Mouse (Mus musculus): ENCODE results near the gene Sfxn2. TPM values are rescaled to one million over a fixed set of nuclear protein-coding genes. Genes with fewer than 3 reads are reported as not detected.

Gene Sfxn2
- 13.9 and 16.9 TPM in 2 replicates for polyA plus RNA-seq (2015; fragmentation: Nextera tagmentation; extraction: Ambion mirVana)

DNA sequence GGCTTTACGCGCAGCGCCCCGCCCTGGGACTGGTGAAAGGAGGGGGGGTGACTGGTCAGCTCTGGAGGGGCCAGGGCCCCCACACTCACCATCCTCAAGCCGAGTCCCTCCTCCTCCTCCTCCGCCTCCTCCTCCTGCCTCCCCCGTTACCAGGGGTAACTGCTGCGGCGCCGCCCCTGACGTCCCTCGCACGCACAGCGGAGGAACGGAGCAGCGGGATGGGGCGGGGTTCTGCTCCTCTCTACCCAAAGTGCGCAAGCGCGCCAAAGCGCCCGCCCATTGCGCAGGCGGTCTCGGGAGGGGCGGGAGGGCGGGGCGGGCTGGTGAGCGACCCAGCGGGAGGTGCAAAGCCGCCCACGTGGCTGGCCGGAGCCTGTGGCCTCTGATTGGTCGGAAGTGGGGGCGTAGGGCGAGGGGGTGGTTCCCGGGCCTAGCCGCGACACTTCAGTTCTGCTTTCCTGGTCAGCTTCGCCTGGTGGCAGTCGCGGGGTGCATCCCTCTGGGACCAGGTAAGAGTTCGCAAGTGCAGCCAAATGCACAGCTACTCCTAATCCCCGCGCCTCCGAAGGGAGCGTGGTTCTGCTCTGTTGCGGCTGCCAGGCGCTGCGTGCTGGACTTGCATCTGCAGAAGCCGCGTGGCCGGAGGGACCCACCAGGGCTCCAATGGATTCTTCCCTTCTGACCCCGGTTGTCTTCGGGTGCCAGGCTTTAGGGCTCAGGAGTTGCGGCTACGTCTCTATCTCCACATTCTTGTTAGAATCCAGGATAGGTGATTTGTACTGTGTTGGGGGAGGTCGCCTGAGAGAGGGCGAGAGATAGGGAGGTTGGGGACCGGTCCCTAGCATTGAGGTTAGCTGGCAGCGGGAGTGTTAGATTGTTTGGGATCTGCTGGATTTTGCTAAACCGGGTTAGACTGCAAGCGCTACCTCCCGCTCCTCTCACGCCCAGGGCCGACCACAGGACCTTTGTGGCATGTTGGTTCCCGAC is at the start of gene Sfxn2, which contains the start of gene Arl3:
Gene Sfxn2 (plus strand): TSS at position 415 of the 987 bp plus-strand sequence.
Gene Arl3 (minus strand): TSS at position 248 of the 987 bp plus-strand sequence.
- DNase-seq (ENCODE audit: low spot score), result peak; percentile 98

DNA sequence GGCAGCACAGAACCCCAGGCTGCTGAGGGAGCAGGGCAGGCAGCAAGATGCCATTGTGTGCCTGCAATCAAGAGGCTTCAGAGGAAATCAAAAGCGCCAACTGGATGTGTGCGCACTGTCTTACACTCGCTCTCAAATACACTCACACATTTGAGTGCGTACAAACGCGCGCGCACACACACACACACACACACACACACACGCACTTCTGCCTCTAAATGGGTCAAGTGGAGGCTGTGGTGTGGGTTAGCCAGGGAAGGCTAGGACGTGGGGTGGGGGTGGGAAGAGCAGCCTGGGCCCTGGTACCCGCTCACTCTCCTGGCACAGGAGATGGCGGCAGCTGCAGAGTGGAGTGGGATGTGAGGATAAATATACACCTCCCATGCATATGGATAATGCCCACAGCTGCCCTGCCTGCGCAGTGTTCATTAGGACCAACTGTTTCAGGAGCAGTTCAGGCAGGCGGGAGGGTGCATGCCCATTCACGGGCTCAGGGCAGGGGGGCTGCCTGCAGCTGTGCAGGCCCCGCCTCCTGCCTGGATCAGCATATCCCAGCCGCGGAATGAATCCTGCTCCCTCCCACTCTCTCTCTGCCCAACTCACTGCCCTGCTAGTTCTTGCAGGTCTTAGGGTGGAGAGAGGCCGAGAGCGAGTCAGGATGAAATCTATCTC is 49.5 kb upstream of the Sfxn2 start:
- DNase-seq (ENCODE audit: low spot score), result peak; percentile 46

DNA sequence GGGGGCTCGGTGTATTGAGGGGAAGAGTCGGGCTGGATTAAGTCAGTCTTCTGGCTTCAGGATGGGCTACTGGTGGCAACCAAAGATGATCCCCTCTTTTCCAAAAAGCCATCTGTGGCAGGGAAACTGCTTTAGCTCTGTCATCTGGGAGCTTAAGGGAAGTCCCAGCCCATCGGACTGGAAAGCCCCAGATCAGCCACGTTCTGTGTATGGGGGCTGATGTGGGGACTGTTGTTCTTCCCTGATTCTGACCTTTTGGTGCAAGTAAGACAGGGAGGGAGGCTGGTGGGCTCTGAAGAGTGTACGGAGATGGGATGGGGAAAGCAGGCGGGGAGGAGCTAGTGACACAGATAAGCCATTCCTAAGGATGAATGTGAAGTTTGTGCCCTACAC is 49.0 kb upstream of the Sfxn2 start:
- DNase-seq (ENCODE audit: low spot score), result no peak

- no peak for DNase-seq (ENCODE audit: low spot score)
These were observed 48.4 kb upstream of the Sfxn2 start for GRCm38 (mm10) chr19:46524601-46525321.

GRCm38 (mm10) chr19:46525691-46526631 is 47.2 kb upstream of the Sfxn2 start:
- DNase-seq (ENCODE audit: low spot score), result no peak

- peak; percentile 51 for DNase-seq (ENCODE audit: low spot score)
These were observed 45.3 kb upstream of the Sfxn2 start for GRCm38 (mm10) chr19:46527632-46528528.

DNA sequence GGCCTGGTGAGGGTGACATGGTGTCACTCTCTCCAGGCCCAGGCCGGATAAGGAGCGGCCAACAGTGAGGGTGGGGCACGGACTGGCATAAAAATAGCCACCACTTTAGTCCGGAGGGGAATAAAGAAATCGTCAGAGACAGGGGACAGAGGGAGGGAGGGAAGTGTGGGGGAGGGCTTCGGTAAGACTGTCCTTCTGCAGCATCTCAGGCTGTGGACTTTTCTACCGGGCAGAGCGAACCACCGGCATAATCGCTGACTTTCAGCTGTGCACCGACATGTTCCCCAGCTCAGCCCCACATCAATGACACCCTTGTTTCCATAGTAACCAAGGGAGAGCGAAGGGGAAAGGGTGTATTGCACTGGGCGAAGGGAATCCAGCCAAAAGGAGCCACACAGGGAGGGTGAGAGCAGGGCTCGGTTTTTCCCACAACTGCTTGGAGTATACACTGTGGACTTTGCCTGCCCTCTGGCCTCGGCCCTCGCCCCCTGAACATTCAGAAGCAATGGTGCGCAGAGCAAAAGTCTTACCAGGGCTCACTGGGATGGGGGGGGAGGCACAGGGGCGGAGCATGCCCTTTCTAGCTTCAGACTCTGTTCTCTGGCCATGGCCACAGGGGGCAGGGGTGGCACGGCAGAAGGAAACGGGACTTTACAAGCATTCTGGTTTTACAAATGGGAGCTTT is 44.5 kb upstream of the Sfxn2 start:
- DNase-seq (ENCODE audit: low spot score), result peak; percentile 81

DNA sequence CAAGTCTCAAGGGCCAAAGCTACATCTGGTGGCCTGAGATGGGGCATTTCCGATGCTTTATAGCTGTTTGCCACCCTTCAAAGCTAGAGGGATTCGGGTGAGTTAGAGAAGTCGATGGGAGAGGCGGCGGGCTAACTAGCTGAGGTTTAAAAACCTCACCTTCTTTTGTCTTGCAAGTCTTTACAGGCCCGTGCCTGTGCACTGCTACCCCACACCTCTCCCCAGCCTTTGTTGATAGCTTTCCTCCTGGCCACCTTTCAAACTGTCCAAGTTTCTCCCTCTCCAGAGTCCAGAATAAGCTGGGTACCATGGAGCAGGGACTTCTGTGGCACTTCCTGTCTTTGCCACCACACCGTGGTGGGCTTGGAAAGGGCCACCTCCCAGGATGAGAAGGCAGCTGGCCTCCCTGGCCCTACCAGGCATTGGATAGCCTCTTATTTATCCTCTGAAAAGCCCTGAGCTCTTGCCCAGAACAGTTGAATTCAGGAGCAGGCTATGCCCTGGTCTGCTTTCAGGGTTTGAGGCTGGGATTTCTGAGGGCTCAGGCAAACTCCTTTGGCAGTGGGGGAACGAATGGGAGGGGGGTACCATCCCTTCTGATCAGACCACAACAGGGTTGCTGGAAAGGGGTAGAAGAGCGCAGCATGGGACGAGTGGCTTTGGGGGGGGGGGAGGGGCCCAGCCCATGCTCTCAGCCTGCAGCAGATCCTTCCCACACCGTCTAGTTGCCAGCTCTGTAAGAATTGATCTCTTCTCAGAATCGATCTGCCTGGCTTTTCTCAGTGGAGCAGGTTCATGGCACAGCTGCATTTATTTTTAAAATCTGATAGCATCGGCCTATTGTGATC is 43.3 kb upstream of the Sfxn2 start:
- no peak for DNase-seq (ENCODE audit: low spot score)

- DNase-seq (ENCODE audit: low spot score), result no peak
These were observed 42.6 kb upstream of the Sfxn2 start for GRCm38 (mm10) chr19:46530449-46530990.

DNA sequence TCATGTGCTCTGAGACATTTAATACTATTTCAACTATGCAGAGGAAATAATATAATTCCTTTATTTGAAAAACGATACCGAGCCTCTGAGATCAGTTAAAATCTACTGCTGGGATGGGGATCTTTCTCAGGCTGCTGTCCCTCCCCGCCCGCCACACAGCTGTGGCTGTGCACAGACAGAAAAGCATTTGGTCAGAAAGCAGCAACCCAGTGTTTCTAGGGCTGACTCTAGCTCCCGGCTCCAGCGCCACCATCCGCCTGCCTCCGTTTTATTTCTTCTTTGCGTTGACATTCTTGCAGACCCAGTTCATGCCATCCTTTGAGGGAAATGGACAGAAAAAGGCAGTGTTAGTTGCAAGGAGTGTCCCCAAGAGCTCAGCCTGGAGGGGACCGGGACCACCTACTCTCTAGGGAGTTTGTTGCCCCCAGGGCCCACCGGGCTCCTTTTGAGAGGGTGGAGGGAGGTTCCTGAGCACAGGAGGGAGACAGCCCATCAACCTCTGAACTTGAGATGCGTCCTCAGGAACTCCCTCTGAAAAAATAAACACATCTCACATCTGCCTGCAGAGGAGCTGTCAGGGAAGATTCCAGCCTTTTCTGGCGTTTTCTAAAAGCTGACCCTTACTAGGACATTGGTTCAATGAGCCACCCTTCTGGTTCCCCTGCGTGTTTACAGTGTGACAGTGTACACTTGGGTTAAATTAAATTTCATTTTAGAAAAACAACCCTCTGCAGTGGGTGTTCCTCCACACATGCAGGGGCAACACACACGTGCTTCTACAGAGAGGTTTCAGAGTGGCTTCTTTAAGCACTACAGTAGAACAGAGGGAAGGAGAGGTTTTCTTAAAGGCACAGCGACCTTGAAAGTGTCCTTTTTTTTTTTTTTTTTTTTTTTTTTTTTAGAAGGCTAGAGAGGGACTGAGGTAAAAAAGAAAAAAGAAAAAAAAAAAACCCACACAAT is 41.8 kb upstream of the Sfxn2 start:
- DNase-seq (ENCODE audit: low spot score), result peak; percentile 45

- peak; percentile 23 for DNase-seq (ENCODE audit: low spot score)
These were observed 41.0 kb upstream of the Sfxn2 start for GRCm38 (mm10) chr19:46532031-46532688.

DNA sequence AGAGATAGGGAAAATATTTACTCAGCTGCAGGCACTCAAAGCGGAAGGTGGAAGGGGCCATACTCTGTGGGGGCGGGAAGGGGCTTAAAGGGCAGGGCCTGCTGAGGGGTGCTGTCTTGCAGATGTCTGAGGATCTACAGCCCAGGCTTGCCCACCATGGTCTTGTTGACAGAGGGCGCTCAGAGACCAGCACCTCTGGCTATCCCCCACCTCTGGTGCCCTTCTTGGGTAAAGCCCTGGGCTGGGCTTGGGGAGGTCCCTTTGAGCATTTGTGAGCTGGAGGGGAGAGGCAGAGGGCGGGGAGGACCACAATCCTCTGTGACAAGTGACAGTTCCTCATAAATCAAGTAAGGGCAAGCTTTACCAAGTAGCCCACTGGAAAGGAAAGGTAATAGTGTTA is 40.1 kb upstream of the Sfxn2 start:
- DNase-seq (ENCODE audit: low spot score), result no peak

GRCm38 (mm10) chr19:46533525-46533924 is 39.6 kb upstream of the Sfxn2 start:
- no peak for DNase-seq (ENCODE audit: low spot score)

GRCm38 (mm10) chr19:46534542-46535098 is 38.5 kb upstream of the Sfxn2 start:
- no peak for DNase-seq (ENCODE audit: low spot score)

DNA sequence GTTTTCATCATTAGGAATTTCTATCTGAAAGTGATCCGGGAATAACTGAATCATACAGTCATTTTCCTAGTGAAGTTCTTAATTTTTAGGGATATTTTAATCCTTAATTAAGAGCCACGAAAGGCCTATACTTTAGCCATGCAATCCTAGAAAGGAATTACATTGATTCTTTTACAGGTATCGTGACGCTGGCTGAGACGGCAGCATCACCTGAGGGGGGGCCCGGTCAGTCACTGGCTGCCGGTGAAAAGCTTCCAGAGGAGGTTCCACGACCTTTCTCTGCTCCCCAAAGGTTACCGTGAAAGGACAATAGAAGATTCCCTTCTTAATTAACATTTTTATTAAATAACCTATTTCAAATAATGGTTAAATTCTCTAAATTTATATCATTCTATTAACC is 35.8 kb upstream of the Sfxn2 start:
- no peak for DNase-seq (ENCODE audit: low spot score)
